Mouse (Mus musculus) neural tube, embryonic 11.5 days (tissue): ENCODE measurements around the gene Slit3. TPM values are rescaled to one million over a fixed set of nuclear protein-coding genes. Genes with fewer than 3 reads are reported as not detected.
A peak's percentile ranks its signal among the peaks of the same experiment; 100 is the strongest.

Source experiments
- ATAC-seq: fragments of 200-750 bp; cut with Nextera tagmentation; 2 replicates; pipeline ENCODE4 v1.8.0; 2017; ENCODE audit warnings: moderate number of reproducible peaks, mild to moderate bottlenecking, moderate TSS enrichment, moderate library complexity; ENCODE audit not compliant: insufficient read depth, low FRiP score, low TSS enrichment
- DNase-seq: peaks from one replicate; pipeline ENCODE4 v3.0.0-alpha.2; 2015; ENCODE audit warnings: low spot score
- H3K27ac ChIP-seq: fragments of 300-500 bp; sonication (generic); 2 replicates; pipeline ENCODE4 v1.5.1; 2014; ENCODE audit warnings: low read depth, mild to moderate bottlenecking, low read length
- H3K27me3 ChIP-seq: fragments of 300-500 bp; sonication (generic); 2 replicates; pipeline ENCODE4 v1.6.1; 2014; ENCODE audit warnings: mild to moderate bottlenecking, low read length, mixed read lengths; ENCODE audit not compliant: control insufficient read depth, insufficient read depth
- H3K36me3 ChIP-seq: fragments of 300-500 bp; sonication (generic); 2 replicates; pipeline ENCODE4 v1.6.1; 2014; ENCODE audit warnings: mild to moderate bottlenecking, low read length, moderate library complexity, mixed read lengths; ENCODE audit not compliant: control insufficient read depth, insufficient read depth
- H3K4me1 ChIP-seq: fragments of 300-500 bp; sonication (generic); 2 replicates; pipeline ENCODE4 v1.6.1; 2014; ENCODE audit warnings: low read length, mixed read lengths; ENCODE audit not compliant: control insufficient read depth, insufficient read depth
- H3K4me2 ChIP-seq: fragments of 300-500 bp; sonication (generic); 2 replicates; pipeline ENCODE4 v1.6.1; 2014; ENCODE audit warnings: low read depth, mild to moderate bottlenecking, moderate library complexity
- H3K4me3 ChIP-seq: fragments of 300-500 bp; sonication (generic); 2 replicates; pipeline ENCODE4 v1.5.1; 2014; ENCODE audit warnings: low read depth, low read length
- H3K9ac ChIP-seq: fragments of 300-500 bp; sonication (generic); 2 replicates; pipeline ENCODE4 v1.6.1; 2014; ENCODE audit warnings: mild to moderate bottlenecking, low read length
- H3K9me3 ChIP-seq: fragments of 300-500 bp; sonication (generic); 2 replicates; pipeline ENCODE4 v1.6.1; 2016; ENCODE audit warnings: low read length; ENCODE audit not compliant: control insufficient read depth
- WGBS: fragments of 180-500 bp; shearing (Covaris S2); extraction: QIAGEN DNeasy Blood & Tissue Kit; methylation state at CpG from one replicate; pipeline ENCODE4 v1.1.7; 2014; 5-methylcytosine and 5-hydroxymethylcytosine counted together
- polyA plus RNA-seq: library from polyadenylated mRNA; unstranded; fragments of >200 nt; fragmentation: Nextera tagmentation; extraction: Ambion mirVana; gene quantifications from 2 replicates; pipeline ENCODE4 v1.2.1, GENCODE M21; 2014

Gene Slit3
- polyA plus RNA-seq, 1 experiment from 2014 or later = 41.3 TPM

GRCm38 (mm10) chr11:35379407-35379806 lies 258.4 kb downstream of the Slit3 start:
- H3K9me3 ChIP-seq = no peaks in the 10 kb centered on the region
- no peak overlapping the region for H3K9ac ChIP-seq
- ATAC-seq = no peak
- no peak for DNase-seq
- WGBS = 85% methylated on average over 7 of the region's 7 CpGs
- H3K27ac ChIP-seq = no peak overlapping the region
- H3K36me3 ChIP-seq = no peaks in the 10 kb centered on the region
- no peak overlapping the region for H3K4me2 ChIP-seq
- no peaks in the 10 kb centered on the region for H3K4me1 ChIP-seq
- H3K27me3 ChIP-seq = no peaks in the 10 kb centered on the region
- H3K4me3 ChIP-seq = no peak overlapping the region

DNA sequence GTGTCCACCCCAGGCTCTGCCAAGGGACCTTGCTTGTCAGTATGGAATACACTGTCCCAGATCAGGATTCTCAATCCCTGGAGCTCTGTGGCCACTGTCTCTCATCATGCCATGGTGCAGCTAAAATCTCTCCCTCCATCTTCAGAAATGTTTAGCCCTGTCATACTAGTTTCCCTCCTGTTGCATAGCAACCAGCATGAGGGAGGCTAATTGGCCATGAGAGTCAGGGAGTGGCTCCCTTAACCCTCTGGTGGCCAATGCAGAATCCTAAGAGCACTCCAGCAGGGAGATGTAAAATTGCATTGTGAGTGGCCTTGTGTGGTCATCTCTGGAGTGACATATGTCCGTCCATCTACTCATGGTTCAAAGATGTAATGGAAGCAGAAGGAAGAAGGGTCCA lies 259.7 kb downstream of the Slit3 start:
- WGBS = 81% methylated on average over 1 of the region's 1 CpGs
- H3K4me2 ChIP-seq = no peak overlapping the region
- H3K9ac ChIP-seq = no peak overlapping the region
- no peaks in the 10 kb centered on the region for H3K27me3 ChIP-seq
- no peaks in the 10 kb centered on the region for H3K36me3 ChIP-seq
- DNase-seq (no peak), ATAC-seq (no peak)
- H3K9me3 ChIP-seq = no peaks in the 10 kb centered on the region
- H3K27ac ChIP-seq = no peak overlapping the region
- no peaks in the 10 kb centered on the region for H3K4me1 ChIP-seq
- no peak overlapping the region for H3K4me3 ChIP-seq

GRCm38 (mm10) chr11:35385444-35385843 lies 264.4 kb downstream of the Slit3 start:
- no peak for DNase-seq

DNA sequence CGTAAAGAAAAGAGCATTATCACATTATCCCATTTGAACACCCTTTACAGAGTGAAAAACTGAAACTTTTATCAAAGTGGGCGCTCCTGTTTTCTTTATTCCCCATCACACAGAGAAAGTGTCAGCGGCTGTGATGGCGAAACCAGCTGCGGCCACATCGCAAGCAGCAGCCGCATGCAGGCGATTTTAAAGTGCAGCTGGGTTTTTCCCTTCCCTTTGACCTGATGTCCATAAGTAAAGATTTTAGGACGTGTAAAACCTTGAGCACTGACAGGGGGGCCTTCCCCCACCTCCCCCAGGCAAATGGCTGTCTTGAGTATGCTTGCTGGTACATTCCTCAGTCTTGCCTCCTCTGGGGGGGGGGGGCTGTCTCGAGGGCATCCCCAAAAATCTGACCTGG lies 266.8 kb downstream of the Slit3 start:
- Histone ChIP-seq H3K4me1 (no peaks in the 10 kb centered on the region), H3K9ac (no peak overlapping the region), H3K27ac (no peak overlapping the region), H3K9me3 (no peaks in the 10 kb centered on the region), H3K4me3 (no peak overlapping the region), H3K36me3 (no peaks in the 10 kb centered on the region), H3K27me3 (no peaks in the 10 kb centered on the region), H3K4me2 (no peak overlapping the region)
- WGBS = 52% methylated on average over 10 of the region's 10 CpGs
- ATAC-seq (no peak), DNase-seq (peak; percentile 42)

More at GRCm38 (mm10) chr11:35385444-35385843, 264.4 kb downstream of the Slit3 start:
- Histone ChIP-seq H3K9ac (no peak overlapping the region), H3K27me3 (no peaks in the 10 kb centered on the region), H3K9me3 (no peaks in the 10 kb centered on the region), H3K4me1 (no peaks in the 10 kb centered on the region), H3K36me3 (no peaks in the 10 kb centered on the region), H3K4me2 (no peak overlapping the region), H3K27ac (no peak overlapping the region), H3K4me3 (no peak overlapping the region)
- 31% methylated on average over 3 of the region's 3 CpGs for WGBS
- ATAC-seq = no peak

GRCm38 (mm10) chr11:35388471-35388870 lies 267.4 kb downstream of the Slit3 start:
- no peak overlapping the region for H3K27ac ChIP-seq
- H3K36me3 ChIP-seq = no peaks in the 10 kb centered on the region
- DNase-seq (peak; percentile 26), ATAC-seq (no peak)
- H3K4me1 ChIP-seq = no peaks in the 10 kb centered on the region
- no peaks in the 10 kb centered on the region for H3K9me3 ChIP-seq
- no peaks in the 10 kb centered on the region for H3K27me3 ChIP-seq
- H3K4me2 ChIP-seq = no peak overlapping the region
- no peak overlapping the region for H3K9ac ChIP-seq
- H3K4me3 ChIP-seq = no peak overlapping the region
- 54% methylated on average over 12 of the region's 12 CpGs for WGBS

DNA sequence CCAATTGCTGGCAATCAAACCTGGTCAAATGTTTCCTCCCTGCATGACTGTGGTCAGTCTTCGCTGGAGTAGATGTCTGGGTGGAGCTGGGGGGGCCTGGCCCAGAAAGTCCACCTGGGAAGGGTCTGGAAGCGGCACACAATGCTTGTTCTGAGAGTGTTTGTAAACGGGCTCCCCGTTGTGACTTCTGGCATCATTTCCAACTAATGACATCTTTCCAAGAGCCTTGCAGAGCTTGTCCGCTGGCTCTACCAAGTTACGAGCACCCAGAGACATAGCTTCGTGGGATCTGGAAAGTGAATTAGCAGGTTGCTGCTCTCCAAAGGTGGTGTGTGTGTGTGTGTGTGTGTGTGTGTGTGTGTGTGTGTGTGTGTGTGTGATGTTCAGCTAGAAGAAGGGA lies 268.3 kb downstream of the Slit3 start:
- 72% methylated on average over 7 of the region's 7 CpGs for WGBS
- no peak for DNase-seq
- no peak overlapping the region for H3K27ac ChIP-seq
- no peak for ATAC-seq
- no peaks in the 10 kb centered on the region for H3K36me3 ChIP-seq
- no peaks in the 10 kb centered on the region for H3K9me3 ChIP-seq
- no peak overlapping the region for H3K9ac ChIP-seq
- no peak overlapping the region for H3K4me3 ChIP-seq
- H3K4me1 ChIP-seq = no peaks in the 10 kb centered on the region; the same call in 1 of the 2 replicates
- no peaks in the 10 kb centered on the region for H3K27me3 ChIP-seq
- H3K4me2 ChIP-seq = no peak overlapping the region

- Histone ChIP-seq H3K9me3 (no peaks in the 10 kb centered on the region), H3K4me2 (no peak overlapping the region), H3K4me1 (no peaks in the 10 kb centered on the region; the same call in 1 of the 2 replicates), H3K27me3 (no peaks in the 10 kb centered on the region), H3K36me3 (no peaks in the 10 kb centered on the region), H3K4me3 (no peak overlapping the region), H3K9ac (no peak overlapping the region), H3K27ac (no peak overlapping the region)
- 60% methylated on average over 9 of the region's 9 CpGs for WGBS
- ATAC-seq (no peak), DNase-seq (no peak)
Observed at GRCm38 (mm10) chr11:35389780-35390435, 268.9 kb downstream of the Slit3 start.

- ATAC-seq (no peak), DNase-seq (no peak)
- Histone ChIP-seq H3K4me3 (no peak overlapping the region), H3K4me2 (no peak overlapping the region), H3K9me3 (no peaks in the 10 kb centered on the region), H3K4me1 (no peaks in the 10 kb centered on the region; the same call in 1 of the 2 replicates), H3K9ac (no peak overlapping the region), H3K36me3 (no peaks in the 10 kb centered on the region), H3K27ac (no peak overlapping the region), H3K27me3 (no peaks in the 10 kb centered on the region)
- 21% methylated on average over 5 of the region's 5 CpGs for WGBS
Observed at GRCm38 (mm10) chr11:35393815-35394214, 272.8 kb downstream of the Slit3 start.

DNA sequence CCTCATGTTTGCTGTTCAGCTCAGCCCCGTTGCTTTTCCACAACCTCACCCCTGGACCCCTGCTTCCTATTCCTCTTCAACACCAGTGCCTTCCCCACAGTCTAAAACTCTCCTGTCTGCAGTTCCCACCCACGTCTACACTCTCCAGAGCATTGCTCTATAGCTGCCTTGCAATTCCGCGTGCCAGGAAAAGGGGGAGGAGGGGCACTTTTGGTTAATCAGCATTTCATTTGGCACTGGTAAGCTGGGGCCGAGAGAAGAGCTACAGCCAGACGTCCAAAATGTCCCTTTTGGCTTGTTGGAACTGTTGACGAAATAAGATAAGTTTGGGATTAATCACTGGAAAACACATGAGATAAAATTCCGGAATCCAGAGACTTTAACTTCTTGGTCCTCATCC lies 274.4 kb downstream of the Slit3 start:
- Histone ChIP-seq H3K27me3 (no peaks in the 10 kb centered on the region), H3K4me2 (no peak overlapping the region), H3K36me3 (no peaks in the 10 kb centered on the region), H3K9me3 (no peaks in the 10 kb centered on the region), H3K27ac (no peak overlapping the region), H3K9ac (no peak overlapping the region), H3K4me3 (no peak overlapping the region), H3K4me1 (no peaks in the 10 kb centered on the region; the same call in 1 of the 2 replicates)
- DNase-seq = no peak
- WGBS = 66% methylated on average over 8 of the region's 8 CpGs
- no peak for ATAC-seq
